Mouse (Mus musculus) cortical plate, adult 2 months (tissue): ENCODE measurements around the gene Pnkp. TPM values are rescaled to one million over a fixed set of nuclear protein-coding genes. Genes with fewer than 3 reads are reported as not detected.
A peak's percentile ranks its signal among the peaks of the same experiment; 100 is the strongest.
"Not testable (repeated sequence)": the region's sequence is repeated elsewhere in the genome, so short reads cannot be mapped to it uniquely, and the experiment has no call there.

ENCODE experiments used
- H3K27ac ChIP-seq: fragments of 200-500 bp; 2 replicates; pipeline ENCODE4 v1.5.1; 2012; ENCODE audit warnings: low read length, control low read depth, inconsistent platforms; ENCODE audit not compliant: insufficient read depth
- H3K4me1 ChIP-seq: fragments of 200-500 bp; 2 replicates; pipeline ENCODE4 v1.6.1; 2011; ENCODE audit warnings: low read length; ENCODE audit not compliant: control insufficient read depth, insufficient read depth
- H3K4me3 ChIP-seq: fragments of 200-500 bp; 2 replicates; pipeline ENCODE4 v1.5.1; 2011; ENCODE audit warnings: mild to moderate bottlenecking, low read length, control low read depth; ENCODE audit not compliant: insufficient read depth
- CTCF ChIP-seq: fragments of 200-500 bp; IDR thresholded peaks from 2 replicates; pipeline ENCODE4 v1.5.1; 2011; ENCODE audit warnings: mild to moderate bottlenecking, control low read depth, low read length; ENCODE audit not compliant: insufficient read depth; ENCODE audit errors: extremely low read depth
- POLR2A ChIP-seq: fragments of 200-500 bp; IDR thresholded peaks from 2 replicates; pipeline ENCODE4 v1.6.1; 2011; ENCODE audit warnings: mild to moderate bottlenecking, low read length, control low read depth; ENCODE audit not compliant: insufficient read depth; ENCODE audit errors: extremely low read depth
- polyA plus RNA-seq: library from polyadenylated mRNA; depleted of rRNA; stranded (reverse); fragments of >200 nt; gene quantifications from 2 replicates; pipeline ENCODE4 v1.2.3, GENCODE M21; 2012

Pnkp gene
- polyA plus RNA-seq, 1 experiment, result 35.6 TPM

- Histone ChIP-seq H3K4me1 (peaks cover 6% of the 10 kb centered on the region), H3K4me3 (no peak overlapping the region), H3K27ac (peak overlapping the region; percentile 44)
- TF ChIP-seq CTCF (no peak), POLR2A (no peak)
Measured at GRCm38 (mm10) chr7:44866276-44867009, 9.5 kb downstream of the Pnkp start.

GRCm38 (mm10) chr7:44867010-44867702, 10.2 kb downstream of the Pnkp start:
- TF ChIP-seq POLR2A, result no peak
- TF ChIP-seq CTCF, result no peak
- Histone ChIP-seq H3K4me1 (peaks cover 6% of the 10 kb centered on the region), H3K4me3 (peak overlapping the region; percentile 5; the same call in 1 of the 2 replicates), H3K27ac (no peak overlapping the region)

DNA sequence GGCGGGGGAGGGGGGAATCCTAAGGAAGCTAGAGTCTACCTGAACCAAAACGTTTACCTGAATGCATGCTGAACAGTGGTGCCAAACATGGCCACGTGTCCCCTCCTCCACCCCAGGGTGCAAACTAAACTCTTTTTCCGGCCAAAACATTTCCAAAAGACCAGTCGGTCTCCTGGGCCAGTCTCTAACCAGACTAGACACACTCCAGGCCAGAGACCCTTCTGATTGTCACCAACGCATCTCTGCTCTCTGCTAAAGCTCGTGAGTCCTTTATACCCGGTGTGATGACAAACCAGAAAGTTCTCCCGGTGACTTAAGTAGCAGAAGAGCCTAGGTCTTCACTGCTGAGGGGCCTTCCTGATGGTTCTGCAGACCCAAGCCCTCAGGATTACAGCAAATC, 10.9 kb downstream of the Pnkp start:
- Histone ChIP-seq H3K4me3 (peak overlapping the region; percentile 5), H3K4me1 (peaks cover 6% of the 10 kb centered on the region), H3K27ac (no peak overlapping the region)
- TF ChIP-seq POLR2A (no peak), CTCF (no peak)

DNA sequence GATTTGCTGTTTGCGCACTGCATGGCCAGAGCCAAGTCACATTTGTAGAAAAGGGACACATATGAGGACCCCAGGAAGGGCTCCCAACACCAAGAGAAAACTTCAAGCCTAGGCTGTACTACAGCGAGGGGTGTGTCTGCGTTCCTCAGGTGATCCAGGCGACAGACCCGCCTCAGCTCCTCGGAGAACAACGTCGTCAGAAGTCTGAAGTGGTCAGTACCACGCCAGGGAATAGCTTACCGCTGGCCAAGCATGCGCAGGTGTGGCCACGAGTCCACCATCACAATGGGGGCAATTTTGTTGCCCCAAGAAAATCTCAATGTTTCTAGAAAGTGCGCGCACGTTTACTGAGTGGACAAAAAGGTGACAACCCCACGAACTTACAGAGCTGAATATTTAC, 11.5 kb downstream of the Pnkp start:
- TF ChIP-seq CTCF (no peak), POLR2A (no peak)
- H3K4me1 ChIP-seq, result peaks cover 6% of the 10 kb centered on the region
- H3K4me3 ChIP-seq, result peak overlapping the region; percentile 5
- H3K27ac ChIP-seq, result no peak overlapping the region

GRCm38 (mm10) chr7:44868919-44869696, 12.2 kb downstream of the Pnkp start:
- peak overlapping the region; percentile 5 for H3K4me3 ChIP-seq
- no peak for TF ChIP-seq CTCF
- no peak for TF ChIP-seq POLR2A
- H3K27ac ChIP-seq, result peak overlapping the region; percentile 94
- H3K4me1 ChIP-seq, result peaks cover 6% of the 10 kb centered on the region

GRCm38 (mm10) chr7:44869697-44870528, 13.0 kb downstream of the Pnkp start, which contains the start of gene Ptov1:
TSS of gene Ptov1 (minus strand) at chr7:44869788.
- peaks cover 6% of the 10 kb centered on the region for H3K4me1 ChIP-seq
- H3K4me3 ChIP-seq, result peak within 1 kb of the TSS; percentile 5
- H3K27ac ChIP-seq, result peak within 1 kb of the TSS; percentile 94
- TF ChIP-seq POLR2A (peak; percentile 82), CTCF (no peak)

GRCm38 (mm10) chr7:44870614-44871013, 13.7 kb downstream of the Pnkp start:
- Histone ChIP-seq H3K4me1 (peaks cover 6% of the 10 kb centered on the region), H3K4me3 (no peak overlapping the region; the same call in 1 of the 2 replicates), H3K27ac (no peak overlapping the region)
- TF ChIP-seq POLR2A (no peak), CTCF (no peak)

GRCm38 (mm10) chr7:44871181-44871580, 14.2 kb downstream of the Pnkp start:
- H3K4me3 ChIP-seq, result no peak overlapping the region
- no peak overlapping the region for H3K27ac ChIP-seq
- peaks cover 5% of the 10 kb centered on the region; the same call in 1 of the 2 replicates for H3K4me1 ChIP-seq
- TF ChIP-seq POLR2A (no peak), CTCF (no peak)

DNA sequence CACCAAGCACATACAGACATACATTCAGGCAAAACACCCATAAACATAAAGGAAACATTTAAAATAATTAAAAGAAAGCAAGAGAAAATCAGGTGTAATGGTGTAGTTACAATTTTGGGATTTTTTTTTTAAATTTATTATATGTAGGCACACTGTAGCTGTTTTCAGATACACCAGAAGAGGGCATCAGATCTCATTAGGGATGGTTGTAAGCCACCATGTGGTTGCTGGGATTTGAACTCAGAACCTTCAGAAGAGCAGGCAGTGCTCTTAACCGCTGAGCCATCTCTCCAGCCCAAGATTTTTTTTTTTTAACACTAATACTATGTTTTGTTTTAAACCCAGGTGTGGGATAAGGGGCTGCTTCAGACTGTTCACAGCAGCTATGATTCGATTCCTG, 14.8 kb downstream of the Pnkp start:
- not testable (repeated sequence) for H3K4me3 ChIP-seq, H3K27ac ChIP-seq, H3K4me1 ChIP-seq
